Mouse (Mus musculus): ENCODE measurements around the gene Efcab11. TPM values are rescaled to one million over a fixed set of nuclear protein-coding genes. Genes with fewer than 3 reads are reported as not detected.

Efcab11 gene
- polyA plus RNA-seq, 2 experiments: 2.9 to 6.6 TPM

DNA sequence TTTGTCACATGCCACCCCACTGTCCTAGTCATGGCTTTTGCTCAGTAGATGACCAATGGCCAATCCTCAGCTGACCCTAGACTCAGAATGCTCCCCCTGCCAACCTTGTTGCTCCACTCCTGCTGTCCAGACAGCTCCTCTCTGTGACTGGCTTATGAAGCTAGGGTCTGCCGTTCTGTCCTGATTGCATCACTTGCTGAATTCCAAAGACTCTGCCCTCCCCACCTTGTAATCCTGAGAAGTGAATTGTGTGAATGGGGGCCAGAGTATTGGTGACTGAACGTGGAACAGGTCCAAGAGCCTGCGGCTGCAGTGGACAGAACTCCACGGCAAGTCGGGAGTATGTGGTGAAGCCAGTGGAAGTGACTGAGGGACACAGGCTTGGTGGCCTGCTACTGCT, 145.0 kb downstream of the Efcab11 start:
- ATAC-seq (ENCODE audit: insufficient read depth) (no peak), DNase-seq (ENCODE audit: low read depth in 3 of 3, low spot score in 3 of 3) (no peak)
- 62% methylated on average over 5 of the region's 5 CpGs for WGBS (ENCODE audit: insufficient replicate concordance)
- no peaks in the 10 kb centered on the region for H3K27me3 ChIP-seq (ENCODE audit: control insufficient read depth, insufficient read depth, low read length)
- no peak for TF ChIP-seq EP300 (IDR thresholded peaks at IDR 0.05; ENCODE audit: low read depth)
- TF ChIP-seq CTCF (IDR thresholded peaks at IDR 0.05; ENCODE audit: low read depth): no peak
- no peaks in the 10 kb centered on the region for H3K36me3 ChIP-seq (replicated peaks; ENCODE audit: control insufficient read depth, insufficient read depth, low read depth)
- no peak overlapping the region for H3K4me2 ChIP-seq (ENCODE audit: low read depth)
- H3K27ac ChIP-seq: no peak overlapping the region
- no peak overlapping the region for H3K4me3 ChIP-seq (ENCODE audit: insufficient read depth in 1 of 2, low read depth in 2 of 2, low read length in 2 of 2)
- no peaks in the 10 kb centered on the region for H3K9me3 ChIP-seq (ENCODE audit: control insufficient read depth, low read length)
- peaks cover 0 to 6% of the 10 kb centered on the region in 2 experiments; a peak in 2 of 4 replicates for H3K4me1 ChIP-seq (replicated peaks; ENCODE audit: control insufficient read depth in 2 of 2, insufficient read depth in 2 of 2, low read length in 1 of 2)
- no peak overlapping the region for H3K9ac ChIP-seq (replicated peaks)

DNA sequence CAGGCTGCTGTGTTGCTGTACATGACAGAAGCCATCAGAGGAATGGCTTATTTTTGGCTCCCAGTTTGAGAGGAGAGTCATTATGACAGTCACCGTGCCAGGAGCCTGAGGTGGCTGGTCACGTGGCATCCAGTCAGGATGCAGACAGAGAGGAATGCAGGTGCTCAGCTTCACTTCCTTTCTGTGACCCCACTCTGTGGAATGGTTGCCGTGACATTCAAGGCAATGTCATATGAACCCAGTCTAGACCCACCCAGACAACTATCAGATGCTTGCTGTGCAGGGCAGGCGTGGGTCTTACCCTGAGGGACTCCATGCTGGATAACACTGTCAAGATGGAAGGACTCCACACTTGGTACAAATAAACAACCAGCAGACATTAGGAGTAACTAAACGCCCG, 146.0 kb downstream of the Efcab11 start:
- Histone ChIP-seq H3K9me3 (ENCODE audit: control insufficient read depth, low read length) (no peaks in the 10 kb centered on the region), H3K36me3 (replicated peaks; ENCODE audit: control insufficient read depth, insufficient read depth, low read depth) (no peaks in the 10 kb centered on the region)
- ATAC-seq (ENCODE audit: insufficient read depth): no peak

DNA sequence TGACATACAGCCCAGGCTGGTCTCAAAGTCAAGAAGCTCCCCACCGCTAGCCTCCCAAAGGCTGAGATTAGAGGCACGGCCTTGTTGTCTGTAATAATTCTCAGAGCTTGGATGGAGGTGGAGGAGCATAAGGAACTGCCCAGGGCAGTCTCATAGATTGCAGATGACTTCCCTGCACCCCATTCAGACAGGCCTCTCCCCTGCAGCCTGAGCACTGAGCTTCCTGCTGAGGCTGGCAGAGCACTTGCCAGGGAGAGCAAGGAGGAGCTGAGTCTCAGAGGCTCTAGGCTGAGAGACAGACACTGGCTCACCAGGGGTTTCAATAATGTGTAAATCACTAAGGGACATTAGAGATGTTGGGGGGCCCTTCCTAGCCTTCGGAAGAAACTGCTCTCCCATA, 147.3 kb downstream of the Efcab11 start:
- no peaks in the 10 kb centered on the region for H3K9me3 ChIP-seq (ENCODE audit: control insufficient read depth, low read length)
- H3K4me2 ChIP-seq (ENCODE audit: low read depth): no peak overlapping the region
- no peak overlapping the region for H3K27ac ChIP-seq
- 59% methylated on average over 3 of the region's 3 CpGs for WGBS (ENCODE audit: insufficient replicate concordance)
- ATAC-seq (ENCODE audit: insufficient read depth) (no peak), DNase-seq (ENCODE audit: low read depth in 3 of 3, low spot score in 3 of 3) (no peak)
- peaks cover 0 to 6% of the 10 kb centered on the region in 2 experiments; a peak in 2 of 4 replicates for H3K4me1 ChIP-seq (replicated peaks; ENCODE audit: control insufficient read depth in 2 of 2, insufficient read depth in 2 of 2, low read length in 1 of 2)
- no peak for TF ChIP-seq EP300 (IDR thresholded peaks at IDR 0.05; ENCODE audit: low read depth)
- TF ChIP-seq CTCF (IDR thresholded peaks at IDR 0.05; ENCODE audit: low read depth): no peak
- H3K27me3 ChIP-seq (ENCODE audit: control insufficient read depth, insufficient read depth, low read length): no peaks in the 10 kb centered on the region
- H3K4me3 ChIP-seq (ENCODE audit: insufficient read depth in 1 of 2, low read depth in 2 of 2, low read length in 2 of 2): no peak overlapping the region
- no peak overlapping the region for H3K9ac ChIP-seq (replicated peaks)
- no peaks in the 10 kb centered on the region for H3K36me3 ChIP-seq (replicated peaks; ENCODE audit: control insufficient read depth, insufficient read depth, low read depth)

More for the DNA sequence above, 146.0 kb downstream of the Efcab11 start:
- TF ChIP-seq CTCF (IDR thresholded peaks at IDR 0.05; ENCODE audit: low read depth) (no peak), EP300 (IDR thresholded peaks at IDR 0.05; ENCODE audit: low read depth) (no peak)
- no peak for DNase-seq (ENCODE audit: low read depth in 3 of 3, low spot score in 3 of 3)
- H3K9ac ChIP-seq (replicated peaks): no peak overlapping the region
- no peak overlapping the region for H3K4me3 ChIP-seq (ENCODE audit: insufficient read depth in 1 of 2, low read depth in 2 of 2, low read length in 2 of 2)
- WGBS (ENCODE audit: insufficient replicate concordance): 56% methylated on average over 6 of the region's 6 CpGs
- H3K4me2 ChIP-seq (ENCODE audit: low read depth): no peak overlapping the region
- H3K27me3 ChIP-seq (ENCODE audit: control insufficient read depth, insufficient read depth, low read length): no peaks in the 10 kb centered on the region
- no peak overlapping the region for H3K27ac ChIP-seq
- H3K4me1 ChIP-seq (replicated peaks; ENCODE audit: control insufficient read depth in 2 of 2, insufficient read depth in 2 of 2, low read length in 1 of 2): peaks cover 0 to 6% of the 10 kb centered on the region in 2 experiments; a peak in 2 of 4 replicates

DNA sequence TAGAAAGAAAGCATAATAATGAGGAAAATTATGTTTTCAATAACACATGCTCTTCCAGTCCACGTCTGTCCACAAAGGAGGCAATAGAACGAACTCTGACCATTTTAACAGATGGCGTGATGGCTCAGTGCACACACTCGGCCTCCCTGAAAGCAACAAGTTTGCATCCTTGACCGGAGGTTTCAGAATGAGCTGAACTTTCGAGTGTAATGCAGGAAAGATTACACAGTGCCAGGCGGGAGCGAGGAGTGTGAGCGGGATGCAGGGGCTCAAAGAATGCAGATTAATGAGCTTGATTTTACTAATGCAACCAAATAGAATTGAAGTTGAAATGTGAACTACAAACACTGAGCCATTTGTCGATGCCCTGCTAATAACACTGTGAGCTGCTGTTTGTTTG, 149.1 kb downstream of the Efcab11 start:
- DNase-seq (ENCODE audit: low read depth in 3 of 3, low spot score in 3 of 3) (no peak), ATAC-seq (ENCODE audit: insufficient read depth) (no peak)
- WGBS (ENCODE audit: insufficient replicate concordance): 73% methylated on average over 10 of the region's 10 CpGs
- no peak overlapping the region for H3K4me2 ChIP-seq (ENCODE audit: low read depth)
- no peak overlapping the region for H3K27ac ChIP-seq
- no peak for TF ChIP-seq CTCF (IDR thresholded peaks at IDR 0.05; ENCODE audit: low read depth)
- no peaks in the 10 kb centered on the region for H3K27me3 ChIP-seq (ENCODE audit: control insufficient read depth, insufficient read depth, low read length)
- no peak overlapping the region for H3K9ac ChIP-seq (replicated peaks)
- no peaks in the 10 kb centered on the region for H3K36me3 ChIP-seq (replicated peaks; ENCODE audit: control insufficient read depth, insufficient read depth, low read depth)
- H3K4me3 ChIP-seq (ENCODE audit: insufficient read depth in 1 of 2, low read depth in 2 of 2, low read length in 2 of 2): no peak overlapping the region
- H3K4me1 ChIP-seq (replicated peaks; ENCODE audit: control insufficient read depth in 2 of 2, insufficient read depth in 2 of 2, low read length in 1 of 2): peaks cover 0 to 6% of the 10 kb centered on the region in 2 experiments; a peak in 2 of 4 replicates
- no peaks in the 10 kb centered on the region for H3K9me3 ChIP-seq (ENCODE audit: control insufficient read depth, low read length)

DNA sequence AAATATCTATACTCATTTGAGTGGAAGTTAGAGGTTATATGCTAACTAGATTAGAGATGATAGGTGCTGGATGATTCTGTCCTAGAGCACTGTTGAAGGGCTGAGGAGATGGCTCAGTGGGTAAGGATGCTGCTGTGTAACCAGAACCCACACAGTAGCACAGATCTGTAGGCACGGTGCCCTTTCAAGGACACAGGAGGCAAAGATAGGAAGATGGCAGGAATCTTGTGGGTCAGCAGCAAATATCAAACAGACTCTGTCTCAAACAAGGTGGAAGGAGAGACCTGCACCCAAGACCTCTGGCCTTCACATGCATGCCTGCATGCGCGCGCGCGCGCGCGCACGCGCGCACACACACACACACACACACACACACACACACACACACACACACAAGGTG, 160.0 kb downstream of the Efcab11 start:
- WGBS (ENCODE audit: insufficient replicate concordance): 95% methylated on average over 12 of the region's 12 CpGs

More for the DNA sequence above, 160.0 kb downstream of the Efcab11 start:
- H3K27ac ChIP-seq: no peak overlapping the region
- no peaks in the 10 kb centered on the region for H3K4me1 ChIP-seq (replicated peaks; ENCODE audit: control insufficient read depth in 2 of 2, insufficient read depth in 2 of 2, low read length in 1 of 2)
- H3K27me3 ChIP-seq (ENCODE audit: control insufficient read depth, insufficient read depth, low read length): no peaks in the 10 kb centered on the region
- no peak for TF ChIP-seq CTCF (IDR thresholded peaks at IDR 0.05; ENCODE audit: low read depth)
- no peak for TF ChIP-seq EP300 (IDR thresholded peaks at IDR 0.05; ENCODE audit: low read depth)
- ATAC-seq (ENCODE audit: insufficient read depth) (no peak), DNase-seq (ENCODE audit: low read depth in 3 of 3, low spot score in 3 of 3) (no peak)
- no peaks in the 10 kb centered on the region for H3K9me3 ChIP-seq (ENCODE audit: control insufficient read depth, low read length)
- H3K9ac ChIP-seq (replicated peaks): no peak overlapping the region
- H3K4me3 ChIP-seq (ENCODE audit: insufficient read depth in 1 of 2, low read depth in 2 of 2, low read length in 2 of 2): no peak overlapping the region
- no peak overlapping the region for H3K4me2 ChIP-seq (ENCODE audit: low read depth)
- H3K36me3 ChIP-seq (replicated peaks; ENCODE audit: control insufficient read depth, insufficient read depth, low read depth): no peaks in the 10 kb centered on the region
